Mouse (Mus musculus) embryonic fibroblast, embryonic 13.5 days (primary cell): Measurements from ENCODE around the gene Mpped2.

Source experiments
- CTCF ChIP-seq: IDR thresholded peaks from 2 replicates; pipeline ENCODE4 v1.5.1; 2011; ENCODE audit warnings: mild to moderate bottlenecking, control low read depth, low read length, moderate library complexity, borderline replicate concordance; ENCODE audit not compliant: insufficient read depth
- POLR2A ChIP-seq: IDR thresholded peaks from 2 replicates; pipeline ENCODE4 v1.6.1; 2011; ENCODE audit warnings: low read depth, mild to moderate bottlenecking, control low read depth, low read length, moderate library complexity

DNA sequence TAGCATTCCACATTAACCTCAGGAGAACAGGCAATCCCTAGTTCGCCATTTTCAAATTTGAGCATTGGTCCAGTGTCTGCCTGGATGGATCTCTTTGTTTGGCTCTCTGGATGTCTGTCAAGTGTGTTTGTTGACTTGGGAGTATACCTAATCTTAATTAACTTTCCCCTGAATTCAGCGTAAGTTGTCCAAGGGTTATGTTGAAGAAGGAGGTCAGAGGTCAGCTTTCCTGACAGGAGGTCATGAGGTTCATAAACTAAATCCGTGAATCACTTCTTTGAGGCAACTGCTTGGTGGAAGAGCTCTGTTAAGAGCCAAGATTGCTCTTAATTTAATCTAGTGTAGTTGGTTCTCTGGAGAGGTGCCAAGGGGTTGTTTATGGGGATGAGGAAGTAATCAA lies 200.3 kb downstream of the Mpped2 start:
- TF ChIP-seq CTCF (no peak), POLR2A (no peak)
